1 mouse cellular context compared by ENCODE assay signal in the genomic region with DNA sequence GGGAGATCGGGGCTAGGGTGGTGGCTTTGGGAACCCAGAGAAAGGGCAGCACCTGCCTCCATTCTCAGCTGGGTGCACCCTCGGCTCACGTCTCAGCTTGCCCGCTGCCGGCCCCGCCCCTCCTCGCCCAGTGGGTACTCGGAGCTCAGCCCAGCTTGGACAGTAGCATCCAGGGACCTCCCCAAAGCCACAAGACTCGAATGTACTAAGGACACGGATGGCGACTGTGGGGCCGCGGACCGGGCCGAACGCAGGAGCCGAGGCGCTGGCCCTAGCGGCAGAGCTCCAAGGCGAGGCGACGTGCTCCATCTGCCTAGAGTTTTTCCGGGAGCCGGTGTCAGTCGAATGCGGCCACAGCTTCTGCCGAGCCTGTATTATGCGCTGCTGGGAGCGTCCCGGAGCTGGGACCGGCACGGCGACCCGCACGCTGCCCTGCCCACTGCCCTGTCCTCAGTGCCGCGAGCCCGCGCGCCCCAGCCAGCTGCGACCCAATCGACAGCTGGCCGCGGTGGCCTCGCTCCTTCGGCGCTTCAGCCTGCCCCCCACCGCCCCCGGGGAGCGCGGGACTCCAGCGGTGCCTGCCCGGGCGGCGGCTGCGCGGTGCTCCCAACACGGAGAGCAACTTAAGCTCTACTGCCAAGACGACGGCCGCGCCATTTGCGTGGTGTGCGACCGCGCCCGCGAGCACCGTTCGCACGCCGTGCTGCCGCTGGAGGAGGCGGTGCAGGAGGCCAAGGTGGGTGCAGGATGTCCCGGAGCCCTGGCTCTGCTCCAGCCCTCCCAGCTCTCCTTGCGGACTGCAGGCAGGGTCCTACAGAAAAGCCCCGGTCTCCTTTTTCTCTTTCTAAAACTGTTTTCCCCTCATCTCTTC.
TF ChIP-seq lines count a peak whose summit lies in the region.

No protein-coding gene starts in this region.

TF ChIP-seq in MEL, 35 proteins besides CTCF, POLR2A, EP300 and RAD21 (continued from another document):
- TF ChIP-seq NRF1 (IDR thresholded peaks at IDR 0.05; ENCODE audit: insufficient read depth, low read depth, low read length, poor library complexity, severe bottlenecking) = 0 out of 2 replicates have a peak, but pooled peaks have one; percentile 22
- 0 out of 2 replicates have a peak, but pooled peaks have one; percentile 23 for TF ChIP-seq TCF12 (IDR thresholded peaks at IDR 0.05; ENCODE audit: low read depth, low read length)
- no peak for TF ChIP-seq E2F4 (IDR thresholded peaks at IDR 0.05; ENCODE audit: borderline replicate concordance, low read depth, low read length)
- no peak for TF ChIP-seq MAFK (IDR thresholded peaks at IDR 0.05; ENCODE audit: borderline replicate concordance, low read depth, low read length)
